Comparison of ENCODE assay signal across 14 mouse cellular contexts in genomic region chr1:43168026-43168425, GRCm38 (mm10). TPM values are rescaled to one million over a fixed set of nuclear protein-coding genes. Genes with fewer than 3 reads are reported as not detected.
DNase-seq lines count a peak whose midpoint lies in the region; ATAC-seq lines count a peak whose summit lies in the region.
"Had no signal": no experiment of that assay in that cellular context is flagged by ENCODE, and none has a peak within 500 bp of the region (broad histone marks: within the 10 kb centered on the region; RNA-seq: fewer than 3 reads in every experiment).

No protein-coding gene starts in this region.

- H3K36me3 ChIP-seq in kidney, embryonic 14.5 days (ENCODE audit: control insufficient read depth, insufficient read depth, low read length): no peaks in the 10 kb centered on the region
- no peaks in the 10 kb centered on the region for H3K36me3 ChIP-seq in embryonic facial prominence, embryonic 10.5 days (replicated peaks)
- H3K36me3 ChIP-seq in limb, embryonic 10.5 days: no peaks in the 10 kb centered on the region
- H3K36me3 ChIP-seq in hindbrain, embryonic 12.5 days: no peaks in the 10 kb centered on the region
- no peaks in the 10 kb centered on the region for H3K36me3 ChIP-seq in liver, embryonic 12.5 days
- H3K36me3 ChIP-seq: embryonic facial prominence, embryonic 12.5 days; forebrain, embryonic 12.5 days; midbrain, embryonic 13.5 days had no signal

- peak overlapping the region; percentile 52; the same call in 1 of the 2 replicates for H3K27ac ChIP-seq in kidney, embryonic 14.5 days (ENCODE audit: low read depth, low read length)
- 0 out of 2 replicates have a peak overlapping the region, but pooled peaks have one; percentile 1 for H3K27ac ChIP-seq in embryonic facial prominence, embryonic 10.5 days (replicated peaks)
- H3K27ac ChIP-seq in limb, embryonic 10.5 days: 0 out of 2 replicates have a peak overlapping the region, but pooled peaks have one; percentile 10
- no peak overlapping the region for H3K27ac ChIP-seq in hindbrain, embryonic 12.5 days
- H3K27ac ChIP-seq in liver, embryonic 12.5 days: no peak overlapping the region
- H3K27ac ChIP-seq: embryonic facial prominence, embryonic 12.5 days; forebrain, embryonic 12.5 days; midbrain, embryonic 13.5 days had no signal

- DNase-seq in kidney, postnatal 10 days: no peak
- DNase-seq in R1 (ENCODE audit: low read depth, low spot score): peak; percentile 46
- DNase-seq in embryonic facial prominence, embryonic 10.5 days (ENCODE audit: low spot score): no peak
- DNase-seq in limb, embryonic 10.5 days (ENCODE audit: low spot score): no peak
- no peak for DNase-seq in lung, postnatal 10 days
- DNase-seq: cerebellum, postnatal 14 days; lung, embryonic 14.5 days had no signal

- 0 out of 2 replicates have a peak, but pooled peaks have one; percentile 2 for ATAC-seq in kidney, embryonic 14.5 days (ENCODE audit: low FRiP score, low TSS enrichment)
- ATAC-seq in hindbrain, embryonic 12.5 days (ENCODE audit: low FRiP score): no peak
- no peak for ATAC-seq in liver, embryonic 12.5 days
- ATAC-seq: CD4-positive, CD25-positive, alpha-beta regulatory T cell, adult 4 months; midbrain, embryonic 13.5 days had no signal

- no peaks in the 10 kb centered on the region for H3K27me3 ChIP-seq in kidney, embryonic 14.5 days (ENCODE audit: control insufficient read depth, insufficient read depth, low read length)
- peaks cover 16% of the 10 kb centered on the region for H3K27me3 ChIP-seq in embryonic facial prominence, embryonic 10.5 days (replicated peaks; ENCODE audit: low read depth, poor library complexity, severe bottlenecking)
- H3K27me3 ChIP-seq in limb, embryonic 10.5 days (ENCODE audit: low read depth, poor library complexity, severe bottlenecking): peaks cover 11% of the 10 kb centered on the region
- no peaks in the 10 kb centered on the region for H3K27me3 ChIP-seq in hindbrain, embryonic 12.5 days
- H3K27me3 ChIP-seq in liver, embryonic 12.5 days (replicated peaks): peaks cover 24% of the 10 kb centered on the region
- H3K27me3 ChIP-seq: embryonic facial prominence, embryonic 12.5 days had no signal

- H3K4me1 ChIP-seq in kidney, embryonic 14.5 days (ENCODE audit: control insufficient read depth, insufficient read depth, low read length): peaks cover 23% of the 10 kb centered on the region; the same call in 1 of the 2 replicates
- peaks cover 23% of the 10 kb centered on the region for H3K4me1 ChIP-seq in embryonic facial prominence, embryonic 10.5 days
- peaks cover 25% of the 10 kb centered on the region for H3K4me1 ChIP-seq in limb, embryonic 10.5 days
- peaks cover 5% of the 10 kb centered on the region; the same call in 1 of the 2 replicates for H3K4me1 ChIP-seq in hindbrain, embryonic 12.5 days
- peaks cover 4% of the 10 kb centered on the region; the same call in 1 of the 2 replicates for H3K4me1 ChIP-seq in liver, embryonic 12.5 days

- WGBS in kidney, embryonic 14.5 days: 25% methylated on average over 5 of the region's 5 CpGs
- WGBS in embryonic facial prominence, embryonic 10.5 days: 43% methylated on average over 5 of the region's 5 CpGs
- 45% methylated on average over 5 of the region's 5 CpGs for WGBS in limb, embryonic 10.5 days
- 43% methylated on average over 5 of the region's 5 CpGs for WGBS in hindbrain, embryonic 12.5 days
- 43% methylated on average over 5 of the region's 5 CpGs for WGBS in liver, embryonic 12.5 days (ENCODE audit: insufficient replicate concordance)

- H3K9me3 ChIP-seq in kidney, embryonic 14.5 days (ENCODE audit: control insufficient read depth, low read length): no peaks in the 10 kb centered on the region
- H3K9me3 ChIP-seq in embryonic facial prominence, embryonic 10.5 days: no peaks in the 10 kb centered on the region
- H3K9me3 ChIP-seq in limb, embryonic 10.5 days (replicated peaks): no peaks in the 10 kb centered on the region
- no peaks in the 10 kb centered on the region for H3K9me3 ChIP-seq in hindbrain, embryonic 12.5 days (replicated peaks)
- no peaks in the 10 kb centered on the region for H3K9me3 ChIP-seq in liver, embryonic 12.5 days (replicated peaks)
- H3K9me3 ChIP-seq: embryonic facial prominence, embryonic 12.5 days; forebrain, embryonic 12.5 days; midbrain, embryonic 13.5 days had no signal

- no peak overlapping the region for H3K9ac ChIP-seq in kidney, embryonic 14.5 days (ENCODE audit: low read depth, low read length)
- no peak overlapping the region for H3K9ac ChIP-seq in hindbrain, embryonic 12.5 days
- no peak overlapping the region for H3K9ac ChIP-seq in liver, embryonic 12.5 days
- H3K9ac ChIP-seq: embryonic facial prominence, embryonic 12.5 days; forebrain, embryonic 12.5 days; lung, embryonic 14.5 days; midbrain, embryonic 13.5 days had no signal

- no peak overlapping the region for H3K4me2 ChIP-seq in kidney, embryonic 14.5 days (replicated peaks; ENCODE audit: low read depth, low read length)
- no peak overlapping the region for H3K4me2 ChIP-seq in hindbrain, embryonic 12.5 days (replicated peaks)
- H3K4me2 ChIP-seq in liver, embryonic 12.5 days: no peak overlapping the region
- H3K4me2 ChIP-seq: embryonic facial prominence, embryonic 12.5 days; forebrain, embryonic 12.5 days; lung, embryonic 14.5 days; midbrain, embryonic 13.5 days had no signal

- no peak overlapping the region for H3K4me3 ChIP-seq in kidney, embryonic 14.5 days (ENCODE audit: low read length)
- no peak overlapping the region for H3K4me3 ChIP-seq in embryonic facial prominence, embryonic 10.5 days
- H3K4me3 ChIP-seq in limb, embryonic 10.5 days: no peak overlapping the region
- no peak overlapping the region for H3K4me3 ChIP-seq in hindbrain, embryonic 12.5 days
- no peak overlapping the region for H3K4me3 ChIP-seq in liver, embryonic 12.5 days
- H3K4me3 ChIP-seq: embryonic facial prominence, embryonic 12.5 days; forebrain, embryonic 12.5 days; midbrain, embryonic 13.5 days had no signal

RNA-seq across cellular contexts. Expression of gene Fhl2, which starts 28.8 kb away (rescaled TPM):
- 74.1 and 87.6 TPM in 2 replicates for polyA plus RNA-seq in kidney, embryonic 14.5 days (2014; fragmentation: Nextera tagmentation; extraction: Ambion mirVana)
- polyA plus RNA-seq in embryonic facial prominence, embryonic 10.5 days (2016; fragmentation: Nextera tagmentation; extraction: Ambion mirVana): 10.7 and 11.2 TPM in 2 replicates
- polyA plus RNA-seq in limb, embryonic 10.5 days (2016; fragmentation: Nextera tagmentation; extraction: Ambion mirVana): 4.8 and 9.1 TPM in 2 replicates
- polyA plus RNA-seq in hindbrain, embryonic 12.5 days (2016; fragmentation: Nextera tagmentation; extraction: Ambion mirVana): 11.8 and 13.6 TPM in 2 replicates
- polyA plus RNA-seq in liver, embryonic 12.5 days (2016; fragmentation: Nextera tagmentation; extraction: Ambion mirVana): 5.6 and 6.0 TPM in 2 replicates

Comparison
In these comparisons a context has a peak if more than half of its experiments do, and no peak if none do; other contexts are left out.
1. H3K27ac ChIP-seq: peak in kidney, embryonic 14.5 days (single experiment), embryonic facial prominence, embryonic 10.5 days (single experiment) and limb, embryonic 10.5 days (single experiment); none in hindbrain, embryonic 12.5 days (single experiment) and liver, embryonic 12.5 days (single experiment).